Mouse (Mus musculus): ENCODE results near the gene Hkdc1. TPM values are rescaled to one million over a fixed set of nuclear protein-coding genes. Genes with fewer than 3 reads are reported as not detected.
A peak's percentile ranks its signal among the peaks of the same experiment; 100 is the strongest.
"Not testable (repeated sequence)": the region's sequence is repeated elsewhere in the genome, so short reads cannot be mapped to it uniquely, and the experiment has no call there.

Gene Hkdc1
- 5.5 and 5.6 TPM in 2 replicates for polyA plus RNA-seq (2015; fragmentation: Nextera tagmentation; extraction: Ambion mirVana)

DNA sequence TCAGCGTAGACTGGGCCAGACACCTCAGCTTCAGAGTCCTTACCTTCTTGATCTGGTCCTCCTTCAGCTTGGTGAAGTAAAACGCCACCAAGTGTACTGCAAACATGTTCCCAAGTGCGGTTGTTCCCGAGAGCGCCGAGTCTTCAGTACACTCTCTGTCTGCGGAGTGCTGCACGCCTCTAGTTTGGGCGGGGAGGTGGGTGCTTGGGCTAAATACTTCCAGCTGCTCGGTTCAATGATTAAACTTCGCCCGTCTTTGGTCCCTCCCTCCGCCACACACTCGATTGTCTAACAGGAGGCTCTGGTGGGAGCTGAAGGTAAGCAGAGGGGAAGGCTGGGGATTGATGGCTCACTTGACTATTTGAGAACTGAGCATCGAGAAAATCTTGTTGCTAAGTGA, at the start of gene Hkdc1:
Gene Hkdc1, minus strand, starts transcription at position 237 of the 400 bp plus-strand sequence.
- Histone ChIP-seq H3K4me2 (replicated peaks; ENCODE audit: low read depth) (no peak within 1 kb of the TSS; the same call in 1 of the 2 replicates), H3K9ac (ENCODE audit: low read length) (no peak within 1 kb of the TSS)
- WGBS, result 32% methylated on average over 15 of the region's 15 CpGs

GRCm38 (mm10) chr10:62471105-62471504, 48.8 kb upstream of the Hkdc1 start:
- TF ChIP-seq CTCF (IDR thresholded peaks at IDR 0.05; ENCODE audit: low read depth) (no peak), EP300 (optimal IDR thresholded peaks at IDR 0.05) (no peak)
- ATAC-seq (ENCODE audit: low FRiP score, low TSS enrichment) (no peak), DNase-seq (ENCODE audit: low spot score) (no peak)
- WGBS, result 60% methylated on average over 5 of the region's 5 CpGs
- H3K27me3 ChIP-seq (ENCODE audit: control insufficient read depth, insufficient read depth, low read length), result no peaks in the 10 kb centered on the region
- H3K9me3 ChIP-seq (ENCODE audit: control insufficient read depth, low read length), result no peaks in the 10 kb centered on the region
- H3K27ac ChIP-seq (replicated peaks), result no peak overlapping the region
- 0 out of 2 replicates have a peak, but pooled peaks cover 2% of the 10 kb centered on the region for H3K36me3 ChIP-seq (ENCODE audit: control insufficient read depth, insufficient read depth, low read length)
- H3K4me1 ChIP-seq (replicated peaks; ENCODE audit: control insufficient read depth, insufficient read depth), result no peaks in the 10 kb centered on the region
- no peak overlapping the region for H3K4me3 ChIP-seq (ENCODE audit: low read depth, low read length)
- no peak overlapping the region for H3K4me2 ChIP-seq (replicated peaks; ENCODE audit: low read depth)
- no peak overlapping the region for H3K9ac ChIP-seq (ENCODE audit: low read length)

More for the DNA sequence above, at the start of gene Hkdc1:
- Histone ChIP-seq H3K27me3 (ENCODE audit: control insufficient read depth, insufficient read depth, low read length) (no peaks in the 10 kb centered on the region), H3K27ac (replicated peaks) (no peak within 1 kb of the TSS), H3K9me3 (ENCODE audit: control insufficient read depth, low read length) (no peaks in the 10 kb centered on the region), H3K4me1 (replicated peaks; ENCODE audit: control insufficient read depth, insufficient read depth) (no peaks in the 10 kb centered on the region), H3K4me3 (ENCODE audit: low read depth, low read length) (no peak within 1 kb of the TSS), H3K36me3 (ENCODE audit: control insufficient read depth, insufficient read depth, low read length) (no peaks in the 10 kb centered on the region)
- peak; percentile 54 for DNase-seq (ENCODE audit: low spot score)
- TF ChIP-seq CTCF (IDR thresholded peaks at IDR 0.05; ENCODE audit: low read depth) (no peak), EP300 (optimal IDR thresholded peaks at IDR 0.05) (no peak)
- ATAC-seq (ENCODE audit: low FRiP score, low TSS enrichment), result no peak; the same call in 1 of the 2 replicates

GRCm38 (mm10) chr10:62469736-62470135, 47.4 kb upstream of the Hkdc1 start:
- Histone ChIP-seq H3K27me3 (ENCODE audit: control insufficient read depth, insufficient read depth, low read length) (no peaks in the 10 kb centered on the region), H3K9ac (ENCODE audit: low read length) (no peak overlapping the region), H3K27ac (replicated peaks) (no peak overlapping the region), H3K4me3 (ENCODE audit: low read depth, low read length) (no peak overlapping the region), H3K36me3 (ENCODE audit: control insufficient read depth, insufficient read depth, low read length) (0 out of 2 replicates have a peak, but pooled peaks cover 2% of the 10 kb centered on the region), H3K9me3 (ENCODE audit: control insufficient read depth, low read length) (no peaks in the 10 kb centered on the region), H3K4me2 (replicated peaks; ENCODE audit: low read depth) (no peak overlapping the region), H3K4me1 (replicated peaks; ENCODE audit: control insufficient read depth, insufficient read depth) (no peaks in the 10 kb centered on the region)
- 81% methylated on average over 4 of the region's 4 CpGs for WGBS
- DNase-seq (ENCODE audit: low spot score) (no peak), ATAC-seq (ENCODE audit: low FRiP score, low TSS enrichment) (no peak)
- TF ChIP-seq CTCF (IDR thresholded peaks at IDR 0.05; ENCODE audit: low read depth) (no peak), EP300 (optimal IDR thresholded peaks at IDR 0.05) (no peak)

DNA sequence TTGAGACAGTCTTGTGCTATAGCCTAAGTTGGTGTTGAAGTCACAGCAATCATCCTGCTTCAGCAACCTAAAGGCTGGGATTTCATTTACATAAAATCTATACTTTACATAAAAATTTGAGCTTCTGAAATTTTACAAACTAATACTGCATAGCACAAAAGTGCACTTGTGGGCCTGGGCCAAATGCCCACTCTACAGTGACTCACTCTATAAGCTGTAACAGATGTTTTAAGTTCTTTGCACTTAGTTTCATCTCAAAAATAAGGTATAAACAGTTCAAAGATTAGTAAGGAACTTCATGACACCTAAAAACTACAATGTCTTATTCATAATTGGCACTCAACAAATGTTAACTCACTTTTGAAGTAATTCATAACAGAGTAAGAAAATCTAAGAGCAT, 39.0 kb upstream of the Hkdc1 start:
- Histone ChIP-seq H3K4me2 (replicated peaks; ENCODE audit: low read depth) (no peak overlapping the region), H3K9ac (ENCODE audit: low read length) (no peak overlapping the region), H3K9me3 (ENCODE audit: control insufficient read depth, low read length) (no peaks in the 10 kb centered on the region), H3K4me1 (replicated peaks; ENCODE audit: control insufficient read depth, insufficient read depth) (no peaks in the 10 kb centered on the region), H3K4me3 (ENCODE audit: low read depth, low read length) (no peak overlapping the region), H3K27me3 (ENCODE audit: control insufficient read depth, insufficient read depth, low read length) (no peaks in the 10 kb centered on the region), H3K27ac (replicated peaks) (no peak overlapping the region), H3K36me3 (ENCODE audit: control insufficient read depth, insufficient read depth, low read length) (peaks cover 11% of the 10 kb centered on the region)
- DNase-seq (ENCODE audit: low spot score), result no peak
- TF ChIP-seq CTCF (IDR thresholded peaks at IDR 0.05; ENCODE audit: low read depth), result no peak
- ATAC-seq (ENCODE audit: low FRiP score, low TSS enrichment), result no peak

DNA sequence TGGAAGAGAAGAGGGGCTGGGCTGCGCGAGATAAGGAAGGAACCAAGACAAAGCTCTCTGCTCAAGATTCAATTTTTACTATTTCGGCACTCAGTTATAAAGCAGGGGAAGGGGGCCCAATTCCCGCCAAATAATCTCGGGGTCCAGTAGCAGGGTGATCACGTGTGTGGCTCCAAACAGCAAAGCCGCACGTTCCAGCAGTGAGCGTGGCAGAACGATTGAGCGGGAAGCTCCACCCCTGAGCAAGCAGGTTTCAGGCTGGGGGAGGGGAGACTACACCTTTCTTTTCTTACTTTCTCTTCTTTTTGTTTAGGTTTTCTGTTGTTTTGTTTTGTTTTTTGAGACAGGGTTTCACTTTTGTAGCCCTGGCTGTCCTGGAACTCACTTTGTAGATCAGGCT, 29.7 kb upstream of the Hkdc1 start:
- not testable (repeated sequence) for H3K9ac ChIP-seq (ENCODE audit: low read length); H3K9me3 ChIP-seq (ENCODE audit: control insufficient read depth, low read length); H3K4me2 ChIP-seq (replicated peaks; ENCODE audit: low read depth); H3K4me3 ChIP-seq (ENCODE audit: low read depth, low read length); H3K4me1 ChIP-seq (replicated peaks; ENCODE audit: control insufficient read depth, insufficient read depth); H3K27ac ChIP-seq (replicated peaks); H3K27me3 ChIP-seq (ENCODE audit: control insufficient read depth, insufficient read depth, low read length); ATAC-seq (ENCODE audit: low FRiP score, low TSS enrichment); DNase-seq (ENCODE audit: low spot score)
- 62% methylated on average over 11 of the region's 11 CpGs for WGBS
- H3K36me3 ChIP-seq (ENCODE audit: control insufficient read depth, insufficient read depth, low read length), result peaks cover 14% of the 10 kb centered on the region

DNA sequence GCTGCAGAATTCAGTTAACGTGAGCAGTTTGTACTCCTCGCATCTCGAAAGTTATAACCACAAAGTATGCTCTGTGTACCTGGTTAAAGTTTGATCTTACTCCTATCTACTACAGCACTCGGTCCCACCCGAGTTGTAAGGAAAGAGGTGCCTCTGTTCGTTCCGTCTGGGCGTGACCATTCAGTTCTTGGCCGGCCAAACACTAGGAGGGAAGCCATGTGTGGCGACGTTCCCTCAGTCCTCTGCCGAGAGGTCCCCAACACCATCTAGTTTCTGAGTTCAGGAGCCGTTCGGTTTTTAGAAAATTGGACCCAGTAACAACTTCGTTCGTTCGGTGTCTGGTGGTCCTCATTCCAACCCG, 28.0 kb upstream of the Hkdc1 start:
- 36% methylated on average over 18 of the region's 18 CpGs for WGBS
- no peak; the same call in 1 of the 2 replicates for ATAC-seq (ENCODE audit: low FRiP score, low TSS enrichment)

More for the DNA sequence above, 28.0 kb upstream of the Hkdc1 start:
- H3K4me3 ChIP-seq (ENCODE audit: low read depth, low read length), result peak overlapping the region; percentile 98
- peak overlapping the region; percentile 72 for H3K4me2 ChIP-seq (replicated peaks; ENCODE audit: low read depth)
- TF ChIP-seq CTCF (IDR thresholded peaks at IDR 0.05; ENCODE audit: low read depth), result no peak
- no peak for TF ChIP-seq EP300 (optimal IDR thresholded peaks at IDR 0.05)
- no peaks in the 10 kb centered on the region for H3K9me3 ChIP-seq (ENCODE audit: control insufficient read depth, low read length)
- H3K9ac ChIP-seq (ENCODE audit: low read length), result peak overlapping the region; percentile 97
- no peak for DNase-seq (ENCODE audit: low spot score)
- no peaks in the 10 kb centered on the region for H3K4me1 ChIP-seq (replicated peaks; ENCODE audit: control insufficient read depth, insufficient read depth)
- H3K36me3 ChIP-seq (ENCODE audit: control insufficient read depth, insufficient read depth, low read length), result peaks cover 5% of the 10 kb centered on the region
- H3K27ac ChIP-seq (replicated peaks), result peak overlapping the region; percentile 89
- H3K27me3 ChIP-seq (ENCODE audit: control insufficient read depth, insufficient read depth, low read length), result no peaks in the 10 kb centered on the region

All from stomach, postnatal 0 days (tissue).